Mouse (Mus musculus) induced T-regulatory cell, adult 2 months (primary cell): ENCODE results near the gene Usp42.

ENCODE experiments used
- DNase-seq: peaks from one replicate; pipeline ENCODE4 v3.0.0-alpha.2; 2012; ENCODE audit warnings: low read depth

The Usp42 gene

DNA sequence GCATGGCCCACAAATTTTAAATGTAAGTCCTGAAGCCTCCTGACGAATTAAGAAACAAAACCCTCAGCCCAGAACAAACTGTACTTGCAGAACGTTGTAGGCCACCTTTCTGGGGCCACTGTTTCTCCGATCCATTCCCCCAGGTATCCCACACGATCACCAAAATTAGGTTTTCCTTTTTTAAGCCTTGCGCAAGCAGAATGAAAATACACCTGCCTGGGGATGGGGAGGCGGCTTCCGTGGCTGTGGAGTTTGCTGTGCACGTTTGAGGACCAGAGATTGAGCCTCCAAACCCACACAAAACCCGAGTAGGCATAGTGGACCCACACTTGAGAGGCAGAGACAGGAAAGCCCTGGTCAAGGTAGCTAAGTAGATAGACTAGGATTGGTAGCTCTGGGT, 41.7 kb downstream of the Usp42 start:
- no peak for DNase-seq

DNA sequence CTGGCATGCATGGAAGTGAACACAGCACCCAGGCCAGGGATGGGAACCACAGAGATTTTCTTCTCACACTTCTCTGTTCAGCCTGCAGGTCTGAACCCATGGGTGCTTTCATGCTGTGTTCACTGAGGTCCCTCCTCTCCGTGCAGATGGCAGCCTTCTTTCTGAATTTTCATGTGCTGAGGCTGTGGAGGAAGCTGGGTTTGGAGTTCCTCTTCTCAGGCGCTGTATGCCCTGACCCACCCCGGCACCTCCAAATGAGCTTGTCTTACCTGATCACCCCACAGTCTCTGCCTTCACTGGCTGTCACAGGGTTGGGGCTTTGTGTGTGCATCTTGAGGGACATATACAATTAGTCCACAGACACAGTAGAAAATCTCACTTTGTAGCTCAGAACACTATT, 44.5 kb downstream of the Usp42 start:
- no peak for DNase-seq

DNA sequence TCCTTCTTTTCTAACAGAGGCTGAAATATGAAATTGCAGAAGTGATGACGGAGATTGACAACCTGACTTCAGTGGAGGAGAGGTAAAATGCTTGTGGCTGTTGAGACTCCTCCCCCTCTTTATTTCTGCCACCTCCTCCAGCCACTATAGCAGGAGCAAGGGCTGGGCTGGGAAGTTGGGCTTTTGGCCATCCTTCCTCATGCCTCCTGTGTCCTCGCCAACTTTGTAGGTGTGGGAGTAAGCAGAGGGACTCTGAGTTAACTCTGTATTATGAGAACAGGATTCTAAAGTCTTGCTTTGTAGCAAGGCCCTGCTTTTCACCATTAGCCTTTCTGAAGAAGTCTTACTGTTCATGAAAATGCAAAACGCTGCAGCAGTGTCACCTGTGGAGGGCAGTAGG, 45.6 kb downstream of the Usp42 start:
- DNase-seq = no peak

GRCm38 (mm10) chr5:143684911-143685390, 47.1 kb downstream of the Usp42 start:
- no peak for DNase-seq

GRCm38 (mm10) chr5:143683696-143684095, 48.4 kb downstream of the Usp42 start:
- DNase-seq = peak; percentile 50

GRCm38 (mm10) chr5:143679654-143680053, 52.4 kb downstream of the Usp42 start:
- no peak for DNase-seq

- no peak for DNase-seq
Observed at GRCm38 (mm10) chr5:143678634-143679271, 53.3 kb downstream of the Usp42 start.

GRCm38 (mm10) chr5:143677363-143677762, 54.7 kb downstream of the Usp42 start:
- no peak for DNase-seq

DNA sequence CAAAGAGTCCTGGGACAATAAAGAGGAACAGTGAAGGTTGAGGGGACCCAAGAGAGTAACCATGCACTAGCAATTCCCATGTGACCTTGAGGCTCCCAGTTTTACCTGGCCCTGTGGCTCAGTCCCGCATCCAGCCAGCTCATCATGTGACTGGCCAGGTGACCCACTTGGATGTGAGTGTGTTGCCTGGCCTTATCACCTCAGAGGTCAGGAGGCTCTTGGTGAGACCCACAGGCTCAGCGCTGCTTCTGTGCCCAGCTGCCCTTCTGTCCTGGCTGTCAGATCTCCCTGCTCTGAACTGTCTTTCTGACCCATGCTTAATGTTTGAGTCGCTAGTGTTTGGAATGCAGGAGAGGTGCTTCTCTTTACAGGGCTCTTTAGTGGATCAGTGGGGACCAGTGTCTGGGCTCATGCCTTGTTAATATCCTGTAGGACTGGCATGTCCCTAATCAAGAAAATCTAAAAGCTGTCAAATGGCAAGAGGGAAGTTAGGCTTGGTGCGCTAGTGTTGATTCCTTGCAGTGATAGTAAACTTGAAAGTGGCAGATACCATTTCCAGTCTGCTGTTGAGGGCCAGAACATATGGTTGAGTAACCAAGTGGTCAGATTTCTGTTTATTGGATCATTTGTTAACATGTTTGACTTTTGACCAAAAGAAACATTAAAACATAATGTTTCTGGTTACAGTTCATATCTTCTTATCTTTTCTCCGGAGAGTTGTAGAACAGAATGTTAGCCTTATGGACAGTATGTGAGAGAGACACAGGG, 55.7 kb downstream of the Usp42 start:
- no peak for DNase-seq

GRCm38 (mm10) chr5:143674576-143674975, 57.5 kb downstream of the Usp42 start:
- no peak for DNase-seq

- DNase-seq = no peak
Observed at GRCm38 (mm10) chr5:143670740-143671415, 61.2 kb downstream of the Usp42 start.

- peak; percentile 40 for DNase-seq
Observed at GRCm38 (mm10) chr5:143669839-143670238, 62.2 kb downstream of the Usp42 start.

DNA sequence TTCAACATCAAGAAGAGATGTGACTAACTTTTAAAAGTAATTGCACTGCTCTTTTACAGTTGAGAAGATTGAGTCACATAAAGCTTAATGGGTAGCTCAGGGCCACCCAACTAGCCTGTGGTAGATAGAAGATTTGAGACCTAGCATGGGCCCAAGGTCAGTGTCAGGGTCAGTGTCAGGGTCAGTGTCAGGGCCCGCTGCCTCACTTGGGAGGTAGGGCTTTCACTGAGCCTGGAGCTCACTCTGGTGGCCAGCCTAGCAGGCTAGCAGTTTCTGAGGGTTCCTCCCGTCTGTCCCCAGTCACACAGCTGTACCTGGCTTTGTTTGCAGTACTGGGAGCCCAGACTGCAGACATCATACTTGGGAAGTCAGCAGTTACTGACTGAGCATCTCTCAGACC, 62.7 kb downstream of the Usp42 start:
- DNase-seq = no peak

DNA sequence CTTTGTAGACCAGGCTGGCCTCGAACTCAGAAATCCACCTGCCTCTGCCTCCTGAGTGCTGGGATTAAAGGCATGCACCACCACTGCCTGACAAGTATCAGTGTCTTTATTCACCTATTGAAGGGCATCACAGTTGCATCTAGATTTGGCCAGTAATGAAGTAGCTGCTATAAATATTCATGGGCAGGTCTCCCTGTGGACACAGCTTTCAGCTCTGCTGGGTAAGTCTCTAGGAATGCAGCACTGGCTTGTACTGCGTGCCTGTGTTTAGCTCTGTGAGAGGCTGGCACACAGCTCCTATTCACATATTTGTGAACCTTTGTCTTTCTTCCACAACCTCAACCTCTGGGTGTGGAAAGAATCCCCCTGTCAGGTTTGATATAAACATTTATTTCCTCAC, 63.2 kb downstream of the Usp42 start:
- no peak for DNase-seq

GRCm38 (mm10) chr5:143666015-143666414, 66.1 kb downstream of the Usp42 start:
- DNase-seq = no peak

- no peak for DNase-seq
Observed at GRCm38 (mm10) chr5:143665561-143665960, 66.5 kb downstream of the Usp42 start.

DNA sequence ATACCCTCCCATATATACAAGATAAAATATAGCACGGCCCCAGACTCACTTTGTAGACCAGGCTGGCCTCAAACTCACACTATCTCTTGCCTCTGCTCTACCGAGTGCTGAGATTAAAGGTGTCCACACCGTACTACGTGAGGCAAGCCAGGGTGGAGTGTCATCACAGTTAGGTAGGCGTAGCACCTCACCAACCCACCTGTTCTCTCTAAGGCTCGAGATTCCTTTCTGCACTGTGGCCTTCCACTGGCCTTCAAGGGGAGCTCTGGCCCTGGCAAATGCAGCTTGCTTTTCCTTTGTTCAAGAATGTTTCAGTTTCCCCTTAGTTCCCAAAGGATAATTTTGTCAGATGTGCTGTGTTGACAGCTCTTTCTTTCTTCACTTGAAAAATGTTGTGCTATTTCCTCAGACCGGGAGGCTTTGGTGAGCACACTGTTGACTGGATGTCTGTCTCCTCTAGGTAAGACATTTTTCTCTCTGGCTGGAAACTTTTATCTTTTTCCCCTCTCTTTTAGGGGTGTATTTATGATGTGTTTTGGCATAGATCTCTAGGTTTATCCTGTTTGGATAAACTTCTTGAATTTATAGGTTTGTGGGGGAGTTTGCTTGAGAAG, 68.9 kb downstream of the Usp42 start:
- DNase-seq = no peak
